Mouse (Mus musculus) embryonic fibroblast, embryonic 13.5 days (primary cell): Measurements from ENCODE around the gene Hist1h3d. TPM values are rescaled to one million over a fixed set of nuclear protein-coding genes. Genes with fewer than 3 reads are reported as not detected.
"Not testable (repeated sequence)": the region's sequence is repeated elsewhere in the genome, so short reads cannot be mapped to it uniquely, and the experiment has no call there.

Experiments
- H3K27ac ChIP-seq: 2 replicates; pipeline ENCODE4 v1.5.1; 2012; ENCODE audit warnings: low read length, control low read depth, inconsistent platforms; ENCODE audit not compliant: insufficient read depth
- H3K4me1 ChIP-seq: 2 replicates; pipeline ENCODE4 v1.6.1; 2011; ENCODE audit warnings: low read length; ENCODE audit not compliant: control insufficient read depth, insufficient read depth
- H3K4me3 ChIP-seq: 2 replicates; pipeline ENCODE4 v1.5.1; 2011; ENCODE audit warnings: mild to moderate bottlenecking, control low read depth, low read length; ENCODE audit not compliant: insufficient read depth
- CTCF ChIP-seq: IDR thresholded peaks from 2 replicates; pipeline ENCODE4 v1.5.1; 2011; ENCODE audit warnings: mild to moderate bottlenecking, control low read depth, low read length, moderate library complexity, borderline replicate concordance; ENCODE audit not compliant: insufficient read depth
- POLR2A ChIP-seq: IDR thresholded peaks from 2 replicates; pipeline ENCODE4 v1.6.1; 2011; ENCODE audit warnings: low read depth, mild to moderate bottlenecking, control low read depth, low read length, moderate library complexity
- polyA plus RNA-seq: library from polyadenylated mRNA; stranded (reverse); fragments of >200 nt; gene quantifications from 2 replicates; pipeline ENCODE4 v1.2.4, GENCODE M21; 2011; ENCODE audit warnings: low read depth; ENCODE audit not compliant: missing spikeins, insufficient read length

The Hist1h3d gene
- polyA plus RNA-seq, 1 experiment, result 5.1 TPM

- H3K27ac ChIP-seq, result peak overlapping the region; percentile 80
- TF ChIP-seq POLR2A, result peak; percentile 95
- H3K4me1 ChIP-seq, result not testable (repeated sequence)
- peak overlapping the region; percentile 24 for H3K4me3 ChIP-seq
These were observed 10.0 kb downstream of the Hist1h3d start for GRCm38 (mm10) chr13:23585442-23586098.

DNA sequence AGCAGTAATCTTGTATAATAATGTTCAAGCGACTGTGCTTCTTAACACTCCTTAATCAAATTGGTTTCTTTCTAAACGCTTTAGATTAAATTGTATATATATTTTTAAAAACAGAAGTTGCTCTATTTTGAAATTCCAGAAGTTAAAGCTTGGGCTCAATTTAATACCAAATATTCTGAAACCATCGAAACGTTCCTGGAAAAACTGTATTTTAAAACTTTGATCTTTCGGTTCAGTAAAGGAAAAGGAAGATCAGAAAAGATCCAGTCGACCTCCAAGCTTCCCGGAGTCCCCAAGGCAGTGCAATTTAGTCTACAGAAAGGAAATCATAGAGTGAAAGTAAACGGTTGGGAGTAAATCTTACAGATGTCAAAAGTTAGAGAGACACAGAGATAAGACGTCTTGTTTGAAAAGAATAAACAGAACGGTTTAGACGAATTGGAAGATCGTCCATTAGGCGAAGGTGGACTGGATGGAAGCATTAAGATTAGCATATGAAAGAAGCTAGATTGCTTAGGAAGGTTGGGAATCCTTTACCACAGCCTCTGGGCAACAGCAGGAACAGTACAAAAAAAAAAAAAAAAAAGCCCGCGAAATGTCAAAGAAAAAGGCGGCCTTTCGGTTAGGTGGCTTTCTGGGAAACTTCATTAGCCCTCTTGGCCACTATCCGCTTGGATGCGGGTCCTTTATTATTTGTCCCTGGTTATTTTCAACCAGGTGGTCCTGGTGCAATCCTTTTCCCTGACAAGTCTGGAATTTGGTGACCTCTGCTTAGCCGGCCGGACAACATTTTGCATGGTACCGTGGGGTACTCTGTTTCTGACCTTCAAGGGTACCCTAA lies 10.8 kb downstream of the Hist1h3d start:
- peaks cover 3% of the 10 kb centered on the region for H3K4me1 ChIP-seq
- H3K27ac ChIP-seq, result peak overlapping the region; percentile 94
- H3K4me3 ChIP-seq, result peak overlapping the region; percentile 29
- TF ChIP-seq CTCF (no peak), POLR2A (peak; percentile 33; the same call in 1 of the 2 replicates)

GRCm38 (mm10) chr13:23586940-23587225 lies 11.3 kb downstream of the Hist1h3d start:
- peaks cover 3% of the 10 kb centered on the region for H3K4me1 ChIP-seq
- peak overlapping the region; percentile 29 for H3K4me3 ChIP-seq
- peak overlapping the region; percentile 94 for H3K27ac ChIP-seq
- TF ChIP-seq CTCF (no peak), POLR2A (no peak)

- TF ChIP-seq CTCF (no peak), POLR2A (no peak)
- no peak overlapping the region for H3K27ac ChIP-seq
- H3K4me1 ChIP-seq, result no peaks in the 10 kb centered on the region; the same call in 1 of the 2 replicates
- H3K4me3 ChIP-seq, result no peak overlapping the region
These were observed 15.6 kb downstream of the Hist1h3d start for GRCm38 (mm10) chr13:23591206-23591605.

GRCm38 (mm10) chr13:23591886-23592285 lies 16.3 kb downstream of the Hist1h3d start:
- H3K4me1 ChIP-seq, H3K27ac ChIP-seq, H3K4me3 ChIP-seq: not testable (repeated sequence)

- Histone ChIP-seq H3K27ac (no peak overlapping the region), H3K4me1 (no peaks in the 10 kb centered on the region), H3K4me3 (no peak overlapping the region)
- TF ChIP-seq CTCF (no peak), POLR2A (no peak)
These were observed 17.1 kb downstream of the Hist1h3d start for GRCm38 (mm10) chr13:23592614-23593013.

GRCm38 (mm10) chr13:23593051-23593770 lies 17.6 kb downstream of the Hist1h3d start:
- TF ChIP-seq CTCF, result no peak
- no peak for TF ChIP-seq POLR2A
- no peak overlapping the region for H3K4me3 ChIP-seq
- H3K27ac ChIP-seq, result no peak overlapping the region
- H3K4me1 ChIP-seq, result no peaks in the 10 kb centered on the region

GRCm38 (mm10) chr13:23595185-23595584 lies 19.6 kb downstream of the Hist1h3d start:
- H3K27ac ChIP-seq, result no peak overlapping the region
- H3K4me1 ChIP-seq, result no peaks in the 10 kb centered on the region
- TF ChIP-seq CTCF, result no peak
- TF ChIP-seq POLR2A, result no peak
- H3K4me3 ChIP-seq, result no peak overlapping the region

- H3K27ac ChIP-seq, result no peak overlapping the region
- TF ChIP-seq POLR2A (no peak), CTCF (no peak)
- no peaks in the 10 kb centered on the region for H3K4me1 ChIP-seq
- H3K4me3 ChIP-seq, result no peak overlapping the region
These were observed 20.2 kb downstream of the Hist1h3d start for GRCm38 (mm10) chr13:23595622-23596372.

- no peak overlapping the region for H3K27ac ChIP-seq
- no peak overlapping the region for H3K4me3 ChIP-seq
- no peaks in the 10 kb centered on the region for H3K4me1 ChIP-seq
- TF ChIP-seq POLR2A (no peak), CTCF (0 out of 2 replicates have a peak, but pooled peaks have one; percentile 14)
These were observed 22.4 kb downstream of the Hist1h3d start for GRCm38 (mm10) chr13:23597957-23598356.
